In genomic region chr6:124916695-124917517, GRCm38 (mm10) we compare ENCODE assay signal across 8 mouse cellular contexts. TPM values are rescaled to one million over a fixed set of nuclear protein-coding genes. Genes with fewer than 3 reads are reported as not detected.
DNase-seq lines count a peak whose midpoint lies in the region; ATAC-seq and TF ChIP-seq lines count a peak whose summit lies in the region.

No protein-coding gene starts in this region.

- H3K4me2 ChIP-seq in forebrain, embryonic 13.5 days: peak overlapping the region; percentile 100
- peak overlapping the region; percentile 97 for H3K4me2 ChIP-seq in heart, postnatal 0 days (ENCODE audit: low read depth, low read length)
- H3K4me2 ChIP-seq in liver, postnatal 0 days (ENCODE audit: low read depth, low read length): peak overlapping the region; percentile 77
- H3K4me2 ChIP-seq in neural tube, embryonic 13.5 days: peak overlapping the region; percentile 98

- H3K36me3 ChIP-seq in ES-Bruce4 (ENCODE audit: control insufficient read depth, insufficient read depth, low read length, poor library complexity, severe bottlenecking): 0 out of 2 replicates have a peak, but pooled peaks cover 6% of the 10 kb centered on the region
- peaks cover 28% of the 10 kb centered on the region for H3K36me3 ChIP-seq in forebrain, embryonic 13.5 days (ENCODE audit: poor library complexity, severe bottlenecking)
- peaks cover 22% of the 10 kb centered on the region for H3K36me3 ChIP-seq in heart, postnatal 0 days (replicated peaks; ENCODE audit: control insufficient read depth, insufficient read depth, low read length)
- peaks cover 12% of the 10 kb centered on the region; the same call in 1 of the 2 replicates for H3K36me3 ChIP-seq in liver, postnatal 0 days (replicated peaks; ENCODE audit: insufficient read depth, low read length)
- peaks cover 26% of the 10 kb centered on the region for H3K36me3 ChIP-seq in neural tube, embryonic 13.5 days
- no peaks in the 10 kb centered on the region for H3K36me3 ChIP-seq in testis, adult 2 months (ENCODE audit: control insufficient read depth, insufficient read depth, low read length)

- peak overlapping the region; percentile 91 for H3K4me3 ChIP-seq in ES-Bruce4 (ENCODE audit: low read depth, low read length)
- peak overlapping the region; percentile 96 for H3K4me3 ChIP-seq in forebrain, embryonic 13.5 days
- H3K4me3 ChIP-seq in heart, postnatal 0 days (ENCODE audit: low read depth, low read length): peak overlapping the region; percentile 98
- peak overlapping the region; percentile 78 for H3K4me3 ChIP-seq in liver, postnatal 0 days (ENCODE audit: low read depth, low read length)
- H3K4me3 ChIP-seq in neural tube, embryonic 13.5 days: peak overlapping the region; percentile 81
- peak overlapping the region; percentile 92 for H3K4me3 ChIP-seq in testis, adult 2 months (ENCODE audit: control insufficient read depth, low read depth, low read length)

- peak; percentile 53 for TF ChIP-seq CTCF in ES-Bruce4 (IDR thresholded peaks at IDR 0.05; ENCODE audit: low read depth, low read length)
- TF ChIP-seq CTCF in heart, postnatal 0 days (IDR thresholded peaks at IDR 0.05; ENCODE audit: low read depth): peak; percentile 44
- peak; percentile 50 for TF ChIP-seq CTCF in liver, postnatal 0 days (IDR thresholded peaks at IDR 0.05; ENCODE audit: low read depth)
- peak; percentile 62; the same call in 1 of the 2 replicates for TF ChIP-seq CTCF in testis, adult 2 months (IDR thresholded peaks at IDR 0.05; ENCODE audit: control insufficient read depth, insufficient read depth, insufficient replicate concordance, low read depth, low read length)

- H3K9ac ChIP-seq in ES-Bruce4 (ENCODE audit: low read depth, poor library complexity, severe bottlenecking): peak overlapping the region; percentile 99
- H3K9ac ChIP-seq in forebrain, embryonic 13.5 days: peak overlapping the region; percentile 100
- peak overlapping the region; percentile 99 for H3K9ac ChIP-seq in heart, postnatal 0 days (replicated peaks; ENCODE audit: low read depth, low read length)
- peak overlapping the region; percentile 85 for H3K9ac ChIP-seq in liver, postnatal 0 days (replicated peaks)
- H3K9ac ChIP-seq in neural tube, embryonic 13.5 days: peak overlapping the region; percentile 100

- H3K27ac ChIP-seq in ES-Bruce4 (ENCODE audit: insufficient read depth, low read length): peak overlapping the region; percentile 17; the same call in 1 of the 2 replicates
- peak overlapping the region; percentile 100 for H3K27ac ChIP-seq in forebrain, embryonic 13.5 days
- peak overlapping the region; percentile 100 for H3K27ac ChIP-seq in heart, postnatal 0 days (ENCODE audit: low read depth)
- peak overlapping the region; percentile 96 for H3K27ac ChIP-seq in liver, postnatal 0 days (ENCODE audit: low read depth)
- H3K27ac ChIP-seq in neural tube, embryonic 13.5 days (replicated peaks): peak overlapping the region; percentile 100
- H3K27ac ChIP-seq in testis, adult 2 months (ENCODE audit: control insufficient read depth, insufficient read depth, low read depth, low read length): peak overlapping the region; percentile 68

- peak; percentile 64 for ATAC-seq in forebrain, embryonic 13.5 days
- ATAC-seq in heart, postnatal 0 days (ENCODE audit: insufficient read depth, low read depth): peak; percentile 68
- peak; percentile 76 for ATAC-seq in liver, postnatal 0 days
- peak; percentile 64 for ATAC-seq in neural tube, embryonic 13.5 days (ENCODE audit: low read depth)

- H3K4me1 ChIP-seq in ES-Bruce4 (ENCODE audit: control insufficient read depth, insufficient read depth, low read length): peaks cover 3% of the 10 kb centered on the region
- peaks cover 63% of the 10 kb centered on the region for H3K4me1 ChIP-seq in forebrain, embryonic 13.5 days
- peaks cover 39% of the 10 kb centered on the region for H3K4me1 ChIP-seq in heart, postnatal 0 days (ENCODE audit: control insufficient read depth, insufficient read depth)
- peaks cover 22% of the 10 kb centered on the region for H3K4me1 ChIP-seq in liver, postnatal 0 days (ENCODE audit: insufficient read depth)
- H3K4me1 ChIP-seq in neural tube, embryonic 13.5 days (replicated peaks): peaks cover 67% of the 10 kb centered on the region
- H3K4me1 ChIP-seq in testis, adult 2 months (ENCODE audit: control insufficient read depth, insufficient read depth, low read length): peaks cover 24% of the 10 kb centered on the region

- H3K27me3 ChIP-seq in ES-Bruce4 (ENCODE audit: control insufficient read depth, insufficient read depth, low read length, poor library complexity, severe bottlenecking): no peaks in the 10 kb centered on the region
- H3K27me3 ChIP-seq in forebrain, embryonic 13.5 days: no peaks in the 10 kb centered on the region
- H3K27me3 ChIP-seq in heart, postnatal 0 days (ENCODE audit: control insufficient read depth, insufficient read depth, low read length): no peaks in the 10 kb centered on the region
- H3K27me3 ChIP-seq in liver, postnatal 0 days (ENCODE audit: insufficient read depth, low read length): peaks cover 37% of the 10 kb centered on the region
- no peaks in the 10 kb centered on the region for H3K27me3 ChIP-seq in neural tube, embryonic 13.5 days
- H3K27me3 ChIP-seq in testis, adult 2 months (ENCODE audit: control insufficient read depth, insufficient read depth, low read length): peaks cover 5% of the 10 kb centered on the region

- TF ChIP-seq POLR2A in ES-Bruce4 (IDR thresholded peaks at IDR 0.05; ENCODE audit: insufficient read depth, low read length): no peak
- TF ChIP-seq POLR2A in testis, adult 2 months (IDR thresholded peaks at IDR 0.05; ENCODE audit: control insufficient read depth, low read depth, low read length): 0 out of 2 replicates have a peak, but pooled peaks have one; percentile 21

- no peaks in the 10 kb centered on the region for H3K9me3 ChIP-seq in ES-Bruce4 (replicated peaks; ENCODE audit: control insufficient read depth, insufficient read depth, low read length, poor library complexity, severe bottlenecking)
- H3K9me3 ChIP-seq in forebrain, embryonic 13.5 days (replicated peaks): no peaks in the 10 kb centered on the region
- H3K9me3 ChIP-seq in heart, postnatal 0 days (replicated peaks; ENCODE audit: control insufficient read depth, low read length): no peaks in the 10 kb centered on the region
- no peaks in the 10 kb centered on the region for H3K9me3 ChIP-seq in liver, postnatal 0 days (ENCODE audit: low read length)
- H3K9me3 ChIP-seq in neural tube, embryonic 13.5 days: no peaks in the 10 kb centered on the region

- TF ChIP-seq EP300 in ES-Bruce4 (IDR thresholded peaks at IDR 0.05; ENCODE audit: insufficient read depth, low read depth, low read length): no peak
- TF ChIP-seq EP300 in heart, postnatal 0 days (IDR thresholded peaks at IDR 0.05; ENCODE audit: low read depth): 0 out of 2 replicates have a peak, but pooled peaks have one; percentile 35
- no peak for TF ChIP-seq EP300 in liver, postnatal 0 days (IDR thresholded peaks at IDR 0.05; ENCODE audit: low read depth)

- peak; percentile 92 for DNase-seq in cerebellum, adult 11 months
- DNase-seq in heart, postnatal 0 days (ENCODE audit: low spot score): peak; percentile 87
- peak; percentile 91 to 98 for DNase-seq in kidney, postnatal 36 days
- DNase-seq in liver, postnatal 0 days: peak; percentile 91

- whole genome bisulfite sequencing in forebrain, embryonic 13.5 days: under 1% methylated on average over 36 of the region's 67 CpGs
- WGBS in heart, postnatal 0 days: 1% methylated on average over 42 of the region's 67 CpGs
- WGBS in liver, postnatal 0 days (ENCODE audit: insufficient replicate concordance): 3% methylated on average over 49 of the region's 67 CpGs
- under 1% methylated on average over 45 of the region's 67 CpGs for WGBS in neural tube, embryonic 13.5 days

RNA-seq across cellular contexts. Expression of gene Ptms, which starts 3.0 kb away (rescaled TPM):
- polyA plus RNA-seq in ES-Bruce4 (2011; ENCODE audit: insufficient read depth, insufficient read length, low read depth, missing spikeins): 382 and 383 TPM in 2 replicates
- polyA plus RNA-seq in forebrain, embryonic 13.5 days (2015; fragmentation: Nextera tagmentation; extraction: Ambion mirVana): 588 and 626 TPM in 2 replicates
- total RNA-seq in heart, postnatal 0 days (2014; rRNA removed; ENCODE audit: low replicate concordance): 323 and 565 TPM in 2 replicates
- 221 and 246 TPM in 2 replicates for polyA plus RNA-seq in heart, postnatal 0 days (2015; fragmentation: Nextera tagmentation; extraction: Ambion mirVana)
- 116 and 145 TPM in 2 replicates for polyA plus RNA-seq in liver, postnatal 0 days (2015; fragmentation: Nextera tagmentation; extraction: Ambion mirVana)
- polyA plus RNA-seq in neural tube, embryonic 13.5 days (2015; fragmentation: Nextera tagmentation; extraction: Ambion mirVana): 797 TPM in 2 replicates
- polyA plus RNA-seq in testis, adult 2 months (2012; rRNA removed): 142 and 168 TPM in 2 replicates

RNA-seq across cellular contexts. Expression of gene Lag3, which starts 5.4 kb away (rescaled TPM):
- polyA plus RNA-seq in ES-Bruce4 (2011; ENCODE audit: insufficient read depth, insufficient read length, low read depth, missing spikeins): 4.0 and 5.9 TPM in 2 replicates
- polyA plus RNA-seq in forebrain, embryonic 13.5 days (2015; fragmentation: Nextera tagmentation; extraction: Ambion mirVana): 1.3 and 1.9 TPM in 2 replicates
- 0.11 and 0.27 TPM in 2 replicates for total RNA-seq in heart, postnatal 0 days (2014; rRNA removed; ENCODE audit: low replicate concordance)
- polyA plus RNA-seq in heart, postnatal 0 days (2015; fragmentation: Nextera tagmentation; extraction: Ambion mirVana): 0.82 and 0.85 TPM in 2 replicates
- 0.33 and 0.40 TPM in 2 replicates for polyA plus RNA-seq in liver, postnatal 0 days (2015; fragmentation: Nextera tagmentation; extraction: Ambion mirVana)
- 2.2 and 3.2 TPM in 2 replicates for polyA plus RNA-seq in neural tube, embryonic 13.5 days (2015; fragmentation: Nextera tagmentation; extraction: Ambion mirVana)
- polyA plus RNA-seq in testis, adult 2 months (2012; rRNA removed): 0.11 and 0.12 TPM in 2 replicates

RNA-seq across cellular contexts. Expression of gene Mlf2, which starts 14.3 kb away (rescaled TPM):
- 263 and 294 TPM in 2 replicates for polyA plus RNA-seq in ES-Bruce4 (2011; ENCODE audit: insufficient read depth, insufficient read length, low read depth, missing spikeins)
- 398 and 409 TPM in 2 replicates for polyA plus RNA-seq in forebrain, embryonic 13.5 days (2015; fragmentation: Nextera tagmentation; extraction: Ambion mirVana)
- 333 and 532 TPM in 2 replicates for total RNA-seq in heart, postnatal 0 days (2014; rRNA removed; ENCODE audit: low replicate concordance)
- polyA plus RNA-seq in heart, postnatal 0 days (2015; fragmentation: Nextera tagmentation; extraction: Ambion mirVana): 296 and 298 TPM in 2 replicates
- 119 and 136 TPM in 2 replicates for polyA plus RNA-seq in liver, postnatal 0 days (2015; fragmentation: Nextera tagmentation; extraction: Ambion mirVana)
- 535 and 552 TPM in 2 replicates for polyA plus RNA-seq in neural tube, embryonic 13.5 days (2015; fragmentation: Nextera tagmentation; extraction: Ambion mirVana)
- 75.4 and 76.5 TPM in 2 replicates for polyA plus RNA-seq in testis, adult 2 months (2012; rRNA removed)

RNA-seq across cellular contexts. Expression of gene Cd4, which starts 28.9 kb away (rescaled TPM):
- not detected in 2 replicates for polyA plus RNA-seq in ES-Bruce4 (2011; ENCODE audit: insufficient read depth, insufficient read length, low read depth, missing spikeins)
- 0.08 TPM in 2 replicates for polyA plus RNA-seq in forebrain, embryonic 13.5 days (2015; fragmentation: Nextera tagmentation; extraction: Ambion mirVana)
- 4.5 TPM in 1 of 2 replicates, not detected in the other for total RNA-seq in heart, postnatal 0 days (2014; rRNA removed; ENCODE audit: low replicate concordance)
- polyA plus RNA-seq in heart, postnatal 0 days (2015; fragmentation: Nextera tagmentation; extraction: Ambion mirVana): 0.04 and 0.10 TPM in 2 replicates
- 0.14 and 0.24 TPM in 2 replicates for polyA plus RNA-seq in liver, postnatal 0 days (2015; fragmentation: Nextera tagmentation; extraction: Ambion mirVana)
- 0.21 TPM in 1 of 2 replicates, not detected in the other for polyA plus RNA-seq in neural tube, embryonic 13.5 days (2015; fragmentation: Nextera tagmentation; extraction: Ambion mirVana)
- 0.53 and 0.67 TPM in 2 replicates for polyA plus RNA-seq in testis, adult 2 months (2012; rRNA removed)

RNA-seq across cellular contexts. Expression of gene Cops7a, which starts 48.4 kb away (rescaled TPM):
- 145 and 154 TPM in 2 replicates for polyA plus RNA-seq in ES-Bruce4 (2011; ENCODE audit: insufficient read depth, insufficient read length, low read depth, missing spikeins)
- 89.0 and 99.3 TPM in 2 replicates for polyA plus RNA-seq in forebrain, embryonic 13.5 days (2015; fragmentation: Nextera tagmentation; extraction: Ambion mirVana)
- total RNA-seq in heart, postnatal 0 days (2014; rRNA removed; ENCODE audit: low replicate concordance): 203 and 241 TPM in 2 replicates
- 130 and 134 TPM in 2 replicates for polyA plus RNA-seq in heart, postnatal 0 days (2015; fragmentation: Nextera tagmentation; extraction: Ambion mirVana)
- 61.0 TPM in 2 replicates for polyA plus RNA-seq in liver, postnatal 0 days (2015; fragmentation: Nextera tagmentation; extraction: Ambion mirVana)
- polyA plus RNA-seq in neural tube, embryonic 13.5 days (2015; fragmentation: Nextera tagmentation; extraction: Ambion mirVana): 85.4 and 96.4 TPM in 2 replicates
- polyA plus RNA-seq in testis, adult 2 months (2012; rRNA removed): 387 and 413 TPM in 2 replicates

Comparison
In these comparisons a context has a peak if more than half of its experiments do, and no peak if none do; other contexts are left out.
1. Peak in every context shown above with its lines: DNase-seq, ATAC-seq, H3K4me3 ChIP-seq and H3K27ac ChIP-seq.
2. H3K27ac ChIP-seq: peak in every context shown above with its lines; median percentile 100 in forebrain, embryonic 13.5 days; 100 in heart, postnatal 0 days; 100 in neural tube, embryonic 13.5 days; 96 in liver, postnatal 0 days; 68 in testis, adult 2 months; 17 in ES-Bruce4.